Mouse (Mus musculus) midbrain, embryonic 11.5 days (tissue): ENCODE measurements around the gene Gfm2. TPM values are rescaled to one million over a fixed set of nuclear protein-coding genes. Genes with fewer than 3 reads are reported as not detected.
"Not testable (repeated sequence)": the region's sequence is repeated elsewhere in the genome, so short reads cannot be mapped to it uniquely, and the experiment has no call there.

ENCODE experiments used
- ATAC-seq: fragments of 200-750 bp; cut with Nextera tagmentation; 2 replicates; pipeline ENCODE4 v1.8.0; 2017; ENCODE audit warnings: moderate TSS enrichment, moderate library complexity; ENCODE audit not compliant: low FRiP score
- DNase-seq: peaks from one replicate; pipeline ENCODE4 v3.0.0; 2015; ENCODE audit warnings: low spot score; ENCODE audit errors: missing footprints
- H3K27ac ChIP-seq: fragments of 300-500 bp; sonication (generic); 2 replicates; pipeline ENCODE4 v1.5.1; 2014; ENCODE audit warnings: low read depth, low read length
- H3K27me3 ChIP-seq: fragments of 300-500 bp; sonication (generic); 2 replicates; pipeline ENCODE4 v1.6.1; 2014; ENCODE audit warnings: mild to moderate bottlenecking, low read length, moderate library complexity, mixed read lengths; ENCODE audit not compliant: control insufficient read depth, insufficient read depth
- H3K36me3 ChIP-seq: fragments of 300-500 bp; sonication (generic); 2 replicates; pipeline ENCODE4 v1.6.1; 2014; ENCODE audit warnings: mild to moderate bottlenecking, low read length, moderate library complexity, mixed read lengths; ENCODE audit not compliant: control insufficient read depth, insufficient read depth
- H3K4me1 ChIP-seq: fragments of 300-500 bp; sonication (generic); 2 replicates; pipeline ENCODE4 v1.6.1; 2014; ENCODE audit warnings: low read length; ENCODE audit not compliant: control insufficient read depth, insufficient read depth
- H3K4me2 ChIP-seq: fragments of 300-500 bp; sonication (generic); 2 replicates; pipeline ENCODE4 v1.6.1; 2014; ENCODE audit warnings: mild to moderate bottlenecking, moderate library complexity
- H3K4me3 ChIP-seq: fragments of 300-500 bp; sonication (generic); 2 replicates; pipeline ENCODE4 v1.5.1; 2014; ENCODE audit warnings: low read depth, low read length
- H3K9ac ChIP-seq: fragments of 300-500 bp; sonication (generic); 2 replicates; pipeline ENCODE4 v1.6.1; 2014; ENCODE audit warnings: low read length
- H3K9me3 ChIP-seq: fragments of 300-500 bp; sonication (generic); 2 replicates; pipeline ENCODE4 v1.6.1; 2016; ENCODE audit warnings: low read length; ENCODE audit not compliant: control insufficient read depth
- WGBS: fragments of 180-500 bp; shearing (Covaris S2); extraction: QIAGEN DNeasy Blood & Tissue Kit; methylation state at CpG from one replicate; pipeline ENCODE4 v1.1.7; 2014; 5-methylcytosine and 5-hydroxymethylcytosine counted together
- polyA plus RNA-seq: library from polyadenylated mRNA; unstranded; fragments of >200 nt; fragmentation: Nextera tagmentation; extraction: Ambion mirVana; gene quantifications from 2 replicates; pipeline ENCODE4 v1.2.1, GENCODE M21; 2014

Gfm2 gene
- 32.8 and 36.6 TPM in 2 replicates for polyA plus RNA-seq

GRCm38 (mm10) chr13:97137466-97138400 lies at the start of gene Gfm2, which contains the start of gene Nsa2:
TSS of gene Gfm2 (plus strand) at chr13:97137937.
TSS of gene Nsa2 (minus strand) at chr13:97137937.
- H3K27ac ChIP-seq: peak within 1 kb of the TSS; percentile 71
- H3K9me3 ChIP-seq: no peaks in the 10 kb centered on the region
- peak; percentile 98 for DNase-seq
- no peaks in the 10 kb centered on the region; the same call in 1 of the 2 replicates for H3K36me3 ChIP-seq
- WGBS: under 1% methylated on average over 57 of the region's 57 CpGs
- H3K4me2 ChIP-seq: peak within 1 kb of the TSS; percentile 75
- H3K4me1 ChIP-seq: peaks cover 4% of the 10 kb centered on the region; the same call in 1 of the 2 replicates
- peak within 1 kb of the TSS; percentile 82 for H3K4me3 ChIP-seq
- peak; percentile 96 for ATAC-seq
- peak within 1 kb of the TSS; percentile 79 for H3K9ac ChIP-seq
- no peaks in the 10 kb centered on the region for H3K27me3 ChIP-seq

DNA sequence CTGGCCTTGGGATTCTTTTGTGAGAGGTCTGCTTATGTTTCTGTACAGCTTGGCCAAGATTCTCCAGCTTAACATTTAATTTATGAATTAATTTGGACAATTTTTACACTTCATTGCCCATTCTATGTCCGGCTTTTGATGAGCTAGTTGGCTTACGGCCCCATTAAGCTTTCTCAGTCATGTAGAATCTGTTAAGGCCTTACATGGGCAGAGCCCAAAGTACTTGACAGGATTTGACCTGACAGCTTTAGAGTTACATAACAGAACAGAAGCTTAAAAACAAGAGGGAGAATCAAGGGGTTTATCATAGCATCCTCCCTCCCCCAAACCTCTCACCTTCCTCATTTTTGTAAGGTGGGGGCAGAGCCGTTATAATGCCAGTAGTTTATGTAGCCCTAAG lies 49.6 kb upstream of the Gfm2 start:
- WGBS: 69% methylated on average over 3 of the region's 3 CpGs
- Histone ChIP-seq H3K27me3 (no peaks in the 10 kb centered on the region), H3K36me3 (no peaks in the 10 kb centered on the region), H3K4me1 (no peaks in the 10 kb centered on the region; the same call in 1 of the 2 replicates), H3K4me3 (no peak overlapping the region), H3K9ac (no peak overlapping the region), H3K27ac (no peak overlapping the region), H3K4me2 (no peak overlapping the region), H3K9me3 (no peaks in the 10 kb centered on the region)
- no peak for ATAC-seq
- no peak for DNase-seq

DNA sequence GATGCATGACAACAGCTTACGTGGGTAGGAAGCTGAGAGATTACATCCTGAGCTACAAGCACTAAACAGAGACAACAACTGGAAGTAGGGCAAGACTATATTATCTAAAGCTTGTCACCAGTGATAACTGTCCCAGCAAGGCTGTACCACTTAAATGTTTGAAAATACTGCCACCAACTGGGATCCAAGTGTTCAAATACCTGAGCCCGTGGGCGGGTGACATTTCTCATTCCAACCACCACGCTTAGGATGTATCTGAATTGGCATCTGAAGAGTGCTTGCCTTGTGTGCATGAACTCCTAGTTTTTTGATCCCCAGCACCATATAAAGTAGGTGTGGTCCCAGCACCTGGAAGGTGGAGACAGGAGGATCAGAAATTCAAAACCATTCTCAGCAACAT lies 42.0 kb upstream of the Gfm2 start:
- H3K4me1 ChIP-seq: no peaks in the 10 kb centered on the region
- H3K9me3 ChIP-seq: no peaks in the 10 kb centered on the region
- ATAC-seq (no peak), DNase-seq (no peak)
- WGBS: 90% methylated on average over 4 of the region's 4 CpGs
- H3K36me3 ChIP-seq: no peaks in the 10 kb centered on the region
- no peaks in the 10 kb centered on the region for H3K27me3 ChIP-seq
- H3K9ac ChIP-seq: no peak overlapping the region
- no peak overlapping the region for H3K4me2 ChIP-seq
- H3K27ac ChIP-seq: no peak overlapping the region
- H3K4me3 ChIP-seq: no peak overlapping the region

DNA sequence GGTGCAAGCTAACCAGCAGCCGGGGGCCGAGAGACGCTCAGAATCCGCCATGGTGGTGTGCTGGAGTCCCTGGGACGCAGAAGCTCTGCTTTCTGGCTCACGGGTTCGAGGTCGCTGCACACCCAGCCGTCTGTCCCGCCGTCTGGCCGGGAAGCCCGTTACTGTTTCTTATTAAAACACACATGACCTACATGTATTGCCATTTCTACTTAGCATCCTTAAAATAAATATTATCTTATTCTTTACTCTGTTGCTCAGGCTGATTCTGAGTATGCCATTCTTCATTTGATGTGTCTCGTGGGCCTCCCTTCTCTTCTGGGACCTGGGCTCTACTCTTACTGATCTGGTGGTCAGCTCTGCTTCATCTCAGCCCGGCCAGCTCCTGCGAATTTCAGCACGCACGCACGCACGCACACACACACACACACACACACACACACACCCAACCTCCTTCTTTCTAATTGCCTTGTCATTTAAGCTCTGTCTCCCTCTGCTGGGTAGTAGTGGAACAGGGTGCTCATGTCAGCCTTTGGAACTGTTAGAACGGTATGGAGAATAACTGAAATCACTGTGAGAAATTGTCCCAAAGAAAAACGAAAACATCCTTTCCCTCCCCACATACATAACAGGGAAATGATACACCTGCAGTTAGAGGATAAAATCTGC lies 38.4 kb upstream of the Gfm2 start, which contains the start of gene Gm6169:
Gene Gm6169, minus strand, starts transcription at position 51 of the 666 bp plus-strand sequence.
- DNase-seq (peak; percentile 91), ATAC-seq (peak; percentile 19; the same call in 1 of the 2 replicates)
- 84% methylated on average over 22 of the region's 22 CpGs for WGBS

GRCm38 (mm10) chr13:97104996-97105395 lies 32.7 kb upstream of the Gfm2 start:
- DNase-seq: no peak
- 71% methylated on average over 7 of the region's 7 CpGs for WGBS
- no peak for ATAC-seq
- Histone ChIP-seq H3K4me2 (no peak overlapping the region), H3K36me3 (no peaks in the 10 kb centered on the region), H3K9me3 (no peaks in the 10 kb centered on the region), H3K4me1 (no peaks in the 10 kb centered on the region), H3K27ac (no peak overlapping the region), H3K9ac (no peak overlapping the region), H3K27me3 (no peaks in the 10 kb centered on the region), H3K4me3 (no peak overlapping the region)

More for the DNA sequence above, 38.4 kb upstream of the Gfm2 start, which contains the start of gene Gm6169:
- no peaks in the 10 kb centered on the region for H3K36me3 ChIP-seq
- H3K4me1 ChIP-seq: no peaks in the 10 kb centered on the region
- H3K27ac ChIP-seq: no peak within 1 kb of the TSS
- H3K4me2 ChIP-seq: no peak within 1 kb of the TSS
- H3K4me3 ChIP-seq: no peak within 1 kb of the TSS
- no peaks in the 10 kb centered on the region for H3K9me3 ChIP-seq
- H3K27me3 ChIP-seq: no peaks in the 10 kb centered on the region
- H3K9ac ChIP-seq: no peak within 1 kb of the TSS

- WGBS: 93% methylated on average over 4 of the region's 4 CpGs
- H3K27me3 ChIP-seq, ATAC-seq, H3K9me3 ChIP-seq, H3K36me3 ChIP-seq, H3K9ac ChIP-seq, H3K27ac ChIP-seq, DNase-seq, H3K4me3 ChIP-seq, H3K4me1 ChIP-seq, H3K4me2 ChIP-seq: not testable (repeated sequence)
These were observed 30.0 kb upstream of the Gfm2 start for GRCm38 (mm10) chr13:97107721-97108120.

- Histone ChIP-seq H3K4me2 (no peak overlapping the region), H3K27ac (no peak overlapping the region), H3K4me1 (no peaks in the 10 kb centered on the region), H3K9ac (no peak overlapping the region), H3K9me3 (no peaks in the 10 kb centered on the region), H3K4me3 (no peak overlapping the region), H3K27me3 (no peaks in the 10 kb centered on the region), H3K36me3 (no peaks in the 10 kb centered on the region)
- 83% methylated on average over 4 of the region's 4 CpGs for WGBS
- ATAC-seq: no peak
- DNase-seq: no peak
These were observed 28.7 kb upstream of the Gfm2 start for GRCm38 (mm10) chr13:97109046-97109445.

- DNase-seq: no peak
- Histone ChIP-seq H3K9ac (no peak overlapping the region), H3K4me1 (no peaks in the 10 kb centered on the region), H3K36me3 (no peaks in the 10 kb centered on the region), H3K27ac (no peak overlapping the region), H3K27me3 (no peaks in the 10 kb centered on the region), H3K4me2 (no peak overlapping the region), H3K9me3 (no peaks in the 10 kb centered on the region), H3K4me3 (no peak overlapping the region)
- no peak for ATAC-seq
- 86% methylated on average over 3 of the region's 3 CpGs for WGBS
These were observed 16.4 kb upstream of the Gfm2 start for GRCm38 (mm10) chr13:97121341-97121740.

DNA sequence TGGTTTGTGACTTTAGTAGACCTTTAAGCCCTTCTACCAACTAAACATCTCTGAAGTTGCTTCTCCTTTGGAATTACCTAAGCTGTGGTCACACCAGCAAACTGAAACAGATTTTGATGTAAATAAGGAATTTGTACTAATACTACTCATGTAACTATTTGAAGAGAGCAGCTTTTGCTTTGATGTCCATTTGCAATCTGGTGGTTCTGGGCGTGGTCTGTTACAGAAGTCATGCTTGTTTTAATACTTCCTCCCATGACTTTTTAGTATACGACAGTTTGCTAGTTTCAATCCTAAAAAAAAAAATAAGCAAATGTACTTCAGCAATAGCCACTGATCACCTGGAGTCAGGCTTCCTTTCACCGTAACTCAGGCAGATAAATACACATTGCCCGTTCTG lies 8.1 kb upstream of the Gfm2 start:
- not testable (repeated sequence) for H3K9me3 ChIP-seq, H3K4me3 ChIP-seq, H3K9ac ChIP-seq, H3K36me3 ChIP-seq, H3K27ac ChIP-seq, H3K4me1 ChIP-seq, DNase-seq, H3K4me2 ChIP-seq, H3K27me3 ChIP-seq, ATAC-seq
- 95% methylated on average over 2 of the region's 4 CpGs for WGBS
